Mouse (Mus musculus) kidney, embryonic 15.5 days (tissue): ENCODE measurements at regions not wholly inside any gene's neighbourhood (a gene's known extent, or its start where the extent isn't known, plus 50 kb on each side); places are given as distances from the start of the nearest gene placed in this dataset.

Experiments
- ATAC-seq: fragments of 200-750 bp; cut with Nextera tagmentation; replicated peaks from 2 replicates; pipeline ENCODE4 v1.8.0; 2017; ENCODE audit warnings: moderate TSS enrichment; ENCODE audit not compliant: low FRiP score
- H3K27ac ChIP-seq: fragments of 300-500 bp; sonication (generic); 2 replicates; pipeline ENCODE4 v1.5.1; 2015; ENCODE audit warnings: mild to moderate bottlenecking, inconsistent platforms
- H3K27me3 ChIP-seq: fragments of 300-500 bp; sonication (generic); 2 replicates; pipeline ENCODE4 v1.6.1; 2015; ENCODE audit warnings: inconsistent platforms
- H3K36me3 ChIP-seq: fragments of 300-500 bp; sonication (generic); 2 replicates; pipeline ENCODE4 v1.6.1; 2015; ENCODE audit warnings: inconsistent platforms
- H3K4me1 ChIP-seq: fragments of 300-500 bp; sonication (generic); 2 replicates; pipeline ENCODE4 v1.6.1; 2015; ENCODE audit warnings: inconsistent platforms
- H3K4me2 ChIP-seq: fragments of 300-500 bp; sonication (generic); 2 replicates; pipeline ENCODE4 v1.6.1; 2015; ENCODE audit warnings: moderate library complexity, mild to moderate bottlenecking, inconsistent platforms
- H3K4me3 ChIP-seq: fragments of 300-500 bp; sonication (generic); replicated peaks from 2 replicates; pipeline ENCODE4 v1.5.1; 2015; ENCODE audit warnings: mild to moderate bottlenecking, inconsistent platforms
- H3K9ac ChIP-seq: fragments of 300-500 bp; sonication (generic); 2 replicates; pipeline ENCODE4 v1.6.1; 2015; ENCODE audit warnings: mild to moderate bottlenecking, inconsistent platforms
- H3K9me3 ChIP-seq: fragments of 300-500 bp; sonication (generic); replicated peaks from 2 replicates; pipeline ENCODE4 v1.6.1; 2016; ENCODE audit warnings: inconsistent platforms
- WGBS: fragments of 180-500 bp; shearing (Covaris S2); methylation state at CpG from one replicate; pipeline ENCODE4 v1.1.7; 2015; ENCODE audit warnings: mixed read lengths; 5-methylcytosine and 5-hydroxymethylcytosine counted together

DNA sequence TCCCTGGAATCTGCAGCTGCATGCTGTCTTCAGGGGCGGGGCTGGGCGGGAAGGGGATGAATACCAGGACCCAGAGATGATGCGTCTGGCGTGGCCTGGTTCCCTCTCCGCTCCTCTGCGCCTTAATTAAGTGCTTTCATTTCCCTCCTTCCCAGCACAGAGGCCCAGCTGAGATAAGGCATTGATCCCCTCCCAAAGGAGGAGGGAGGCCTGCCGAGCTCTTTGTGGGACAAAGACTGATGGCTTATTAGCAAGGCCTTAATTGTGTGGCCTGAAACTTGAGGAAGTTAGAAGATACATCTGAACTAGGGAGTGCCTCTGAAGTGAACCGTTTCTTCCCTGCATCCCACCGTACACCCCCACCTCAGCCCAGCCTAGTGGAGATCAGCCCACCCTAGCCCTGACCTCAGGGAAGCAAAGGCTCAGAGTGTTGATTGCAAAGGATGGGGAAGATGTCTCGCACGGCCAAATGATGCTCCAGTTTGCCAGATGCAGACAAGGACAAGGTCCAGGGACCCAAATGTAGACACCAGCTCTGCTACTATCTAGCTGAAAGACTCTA lies 102.0 kb upstream of the Csf3r start:
- no peak overlapping the region for H3K9ac ChIP-seq
- H3K36me3 ChIP-seq, result no peaks in the 10 kb centered on the region
- H3K4me3 ChIP-seq, result peak overlapping the region; percentile 33
- peak overlapping the region; percentile 94 for H3K27ac ChIP-seq
- H3K4me2 ChIP-seq, result peak overlapping the region; percentile 52
- peaks cover 42% of the 10 kb centered on the region for H3K4me1 ChIP-seq
- ATAC-seq, result peak; percentile 70
- no peaks in the 10 kb centered on the region for H3K9me3 ChIP-seq
- peaks cover 29% of the 10 kb centered on the region for H3K27me3 ChIP-seq
- WGBS, result 16% methylated on average over 11 of the region's 11 CpGs

DNA sequence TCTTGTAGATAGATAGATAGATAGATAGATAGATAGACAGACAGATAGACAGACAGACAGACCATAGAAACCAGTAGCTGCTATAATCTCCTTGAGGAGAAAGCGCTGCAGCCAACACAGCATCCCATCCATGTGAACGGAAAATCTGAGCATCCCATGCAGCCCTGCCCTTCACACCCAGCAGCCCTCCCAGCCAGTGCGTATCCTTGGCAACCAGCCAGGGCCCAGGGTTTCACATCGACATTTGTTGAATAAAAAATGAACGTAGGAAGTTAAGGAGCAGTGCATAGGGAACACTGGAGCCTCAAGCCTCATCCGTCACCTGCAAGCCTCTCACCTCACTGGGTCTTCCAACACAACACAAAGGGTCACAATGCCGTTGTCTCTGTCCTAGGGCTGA lies 101.1 kb upstream of the Csf3r start:
- Histone ChIP-seq H3K4me1 (peaks cover 48% of the 10 kb centered on the region), H3K27me3 (peaks cover 29% of the 10 kb centered on the region), H3K36me3 (no peaks in the 10 kb centered on the region), H3K9me3 (no peaks in the 10 kb centered on the region), H3K4me3 (no peak overlapping the region), H3K9ac (no peak overlapping the region), H3K27ac (peak overlapping the region; percentile 94; the same call in 1 of the 2 replicates), H3K4me2 (no peak overlapping the region)
- WGBS, result 41% methylated on average over 7 of the region's 7 CpGs
- no peak for ATAC-seq

DNA sequence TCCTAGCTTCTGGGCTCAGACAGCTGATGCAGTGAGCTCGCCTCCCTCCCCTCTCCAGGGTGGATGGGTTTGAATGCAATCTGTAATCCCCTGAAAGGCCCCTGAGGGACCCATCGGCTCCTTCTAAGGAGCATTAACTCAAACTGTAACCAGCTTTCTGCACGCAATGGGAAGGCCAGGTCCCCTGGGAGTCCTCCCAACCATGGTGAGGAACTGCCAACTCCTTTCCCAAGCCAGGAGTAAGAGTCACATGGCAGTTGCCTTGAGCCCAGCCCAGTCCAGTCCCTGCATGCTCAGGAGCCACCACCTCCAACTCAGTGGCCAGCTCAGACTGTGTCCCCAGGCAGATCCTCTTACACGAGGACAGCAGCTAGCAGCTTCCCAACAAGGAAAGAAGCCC lies 96.2 kb upstream of the Csf3r start:
- no peak for ATAC-seq
- no peak overlapping the region for H3K4me2 ChIP-seq
- H3K9me3 ChIP-seq, result no peaks in the 10 kb centered on the region
- H3K4me1 ChIP-seq, result peaks cover 58% of the 10 kb centered on the region
- H3K4me3 ChIP-seq, result no peak overlapping the region
- no peak overlapping the region for H3K9ac ChIP-seq
- WGBS, result 45% methylated on average over 4 of the region's 4 CpGs
- H3K36me3 ChIP-seq, result no peaks in the 10 kb centered on the region
- H3K27ac ChIP-seq, result 0 out of 2 replicates have a peak overlapping the region, but pooled peaks have one; percentile 51
- peaks cover 8% of the 10 kb centered on the region; the same call in 1 of the 2 replicates for H3K27me3 ChIP-seq

- H3K27ac ChIP-seq, result peak overlapping the region; percentile 73
- WGBS, result 42% methylated on average over 17 of the region's 17 CpGs
- H3K4me1 ChIP-seq, result peaks cover 58% of the 10 kb centered on the region
- no peak overlapping the region for H3K4me3 ChIP-seq
- H3K36me3 ChIP-seq, result no peaks in the 10 kb centered on the region
- no peak overlapping the region for H3K9ac ChIP-seq
- no peaks in the 10 kb centered on the region for H3K9me3 ChIP-seq
- 0 out of 2 replicates have a peak, but pooled peaks cover 4% of the 10 kb centered on the region for H3K27me3 ChIP-seq
- no peak overlapping the region for H3K4me2 ChIP-seq
- peak; percentile 68 for ATAC-seq
Measured at GRCm38 (mm10) chr4:125929122-125929772, 95.1 kb upstream of the Csf3r start.

- 27% methylated on average over 10 of the region's 10 CpGs for WGBS
- H3K9me3 ChIP-seq, result no peaks in the 10 kb centered on the region
- H3K27me3 ChIP-seq, result 0 out of 2 replicates have a peak, but pooled peaks cover 4% of the 10 kb centered on the region
- H3K36me3 ChIP-seq, result no peaks in the 10 kb centered on the region
- H3K4me1 ChIP-seq, result peaks cover 58% of the 10 kb centered on the region
- ATAC-seq, result no peak
- peak overlapping the region; percentile 54; the same call in 1 of the 2 replicates for H3K27ac ChIP-seq
- H3K9ac ChIP-seq, result no peak overlapping the region
- H3K4me3 ChIP-seq, result no peak overlapping the region
- no peak overlapping the region for H3K4me2 ChIP-seq
Measured at GRCm38 (mm10) chr4:125930764-125931163, 93.6 kb upstream of the Csf3r start.

DNA sequence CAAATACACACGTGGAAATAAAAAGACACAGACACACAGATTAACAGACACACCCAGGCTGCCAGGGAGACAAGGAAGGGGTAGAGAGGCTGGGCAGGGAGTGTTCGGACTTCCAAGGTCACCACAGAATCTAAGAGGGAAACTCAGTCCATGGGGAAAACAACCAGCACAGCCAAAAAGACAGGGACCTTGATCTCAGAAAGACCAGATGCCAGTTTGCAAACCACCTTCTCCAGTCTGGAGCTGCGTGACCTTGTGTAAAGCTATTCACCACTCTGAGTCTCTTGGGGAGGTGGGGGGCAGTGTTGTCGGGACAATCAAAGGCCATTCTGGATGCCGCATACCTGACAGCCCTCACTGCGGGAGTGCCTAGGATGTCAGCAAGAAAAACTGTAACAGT lies 93.0 kb upstream of the Csf3r start:
- Histone ChIP-seq H3K9me3 (no peaks in the 10 kb centered on the region), H3K4me2 (no peak overlapping the region), H3K9ac (no peak overlapping the region), H3K4me3 (no peak overlapping the region), H3K4me1 (peaks cover 58% of the 10 kb centered on the region), H3K27me3 (0 out of 2 replicates have a peak, but pooled peaks cover 4% of the 10 kb centered on the region), H3K36me3 (no peaks in the 10 kb centered on the region), H3K27ac (no peak overlapping the region)
- 40% methylated on average over 6 of the region's 6 CpGs for WGBS
- no peak for ATAC-seq

- no peak for ATAC-seq
- no peaks in the 10 kb centered on the region for H3K9me3 ChIP-seq
- H3K4me2 ChIP-seq, result no peak overlapping the region
- no peak overlapping the region for H3K4me3 ChIP-seq
- 53% methylated on average over 22 of the region's 22 CpGs for WGBS
- H3K4me1 ChIP-seq, result peaks cover 58% of the 10 kb centered on the region
- no peaks in the 10 kb centered on the region for H3K36me3 ChIP-seq
- H3K27me3 ChIP-seq, result 0 out of 2 replicates have a peak, but pooled peaks cover 4% of the 10 kb centered on the region
- H3K9ac ChIP-seq, result no peak overlapping the region
- 0 out of 2 replicates have a peak overlapping the region, but pooled peaks have one; percentile 28 for H3K27ac ChIP-seq
Measured at GRCm38 (mm10) chr4:125932036-125932756, 92.2 kb upstream of the Csf3r start.

GRCm38 (mm10) chr4:125936357-125936756 lies 88.0 kb upstream of the Csf3r start:
- H3K9me3 ChIP-seq, result no peaks in the 10 kb centered on the region
- WGBS, result 74% methylated on average over 7 of the region's 7 CpGs
- ATAC-seq, result no peak
- no peak overlapping the region for H3K9ac ChIP-seq
- H3K27me3 ChIP-seq, result peaks cover 16% of the 10 kb centered on the region
- no peak overlapping the region for H3K4me3 ChIP-seq
- H3K36me3 ChIP-seq, result no peaks in the 10 kb centered on the region
- H3K4me1 ChIP-seq, result peaks cover 20% of the 10 kb centered on the region
- H3K27ac ChIP-seq, result no peak overlapping the region
- H3K4me2 ChIP-seq, result no peak overlapping the region

GRCm38 (mm10) chr4:125938186-125938585 lies 86.2 kb upstream of the Csf3r start:
- H3K36me3 ChIP-seq, result no peaks in the 10 kb centered on the region
- no peak overlapping the region for H3K9ac ChIP-seq
- ATAC-seq, result no peak
- WGBS, result 59% methylated on average over 6 of the region's 6 CpGs
- no peaks in the 10 kb centered on the region for H3K9me3 ChIP-seq
- H3K4me2 ChIP-seq, result no peak overlapping the region
- no peak overlapping the region for H3K27ac ChIP-seq
- peaks cover 4% of the 10 kb centered on the region for H3K4me1 ChIP-seq
- H3K27me3 ChIP-seq, result peaks cover 16% of the 10 kb centered on the region
- no peak overlapping the region for H3K4me3 ChIP-seq

- Histone ChIP-seq H3K4me3 (no peak overlapping the region), H3K4me1 (no peaks in the 10 kb centered on the region), H3K27me3 (peaks cover 16% of the 10 kb centered on the region), H3K9me3 (no peaks in the 10 kb centered on the region), H3K27ac (no peak overlapping the region), H3K4me2 (no peak overlapping the region), H3K9ac (no peak overlapping the region), H3K36me3 (no peaks in the 10 kb centered on the region)
- 46% methylated on average over 5 of the region's 5 CpGs for WGBS
- ATAC-seq, result no peak
Measured at GRCm38 (mm10) chr4:125941266-125941665, 83.1 kb upstream of the Csf3r start.

- Histone ChIP-seq H3K4me3 (no peak overlapping the region), H3K36me3 (no peaks in the 10 kb centered on the region), H3K27ac (no peak overlapping the region), H3K9ac (no peak overlapping the region), H3K4me1 (no peaks in the 10 kb centered on the region), H3K9me3 (no peaks in the 10 kb centered on the region), H3K27me3 (peaks cover 16% of the 10 kb centered on the region), H3K4me2 (no peak overlapping the region)
- no peak; the same call in 1 of the 2 replicates for ATAC-seq
- WGBS, result 40% methylated on average over 3 of the region's 3 CpGs
Measured at GRCm38 (mm10) chr4:125941916-125942315, 82.4 kb upstream of the Csf3r start.

DNA sequence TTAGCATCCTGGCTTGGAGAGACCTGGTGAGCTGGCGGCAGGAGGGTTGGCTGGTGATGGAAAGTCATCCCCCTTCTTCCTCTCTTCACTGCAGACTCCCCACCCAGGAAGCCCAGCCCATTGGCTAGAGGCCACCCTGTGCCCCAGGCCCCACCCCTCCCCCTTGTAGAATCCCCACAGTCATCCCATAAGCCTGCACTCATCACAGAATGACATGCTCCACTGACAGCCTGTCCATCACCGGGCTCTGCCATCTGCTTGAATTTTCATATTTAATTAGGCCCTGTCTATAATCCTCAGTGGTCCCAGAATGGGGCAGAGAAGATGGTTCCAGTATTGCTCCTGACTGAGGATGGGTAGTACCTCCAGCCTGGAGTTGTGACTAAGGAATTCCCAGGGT lies 79.3 kb upstream of the Csf3r start:
- no peak overlapping the region for H3K9ac ChIP-seq
- H3K4me2 ChIP-seq, result no peak overlapping the region
- no peak overlapping the region for H3K4me3 ChIP-seq
- 75% methylated on average over 2 of the region's 2 CpGs for WGBS
- H3K27ac ChIP-seq, result no peak overlapping the region
- H3K27me3 ChIP-seq, result peaks cover 13% of the 10 kb centered on the region
- ATAC-seq, result no peak
- no peaks in the 10 kb centered on the region for H3K9me3 ChIP-seq
- H3K36me3 ChIP-seq, result no peaks in the 10 kb centered on the region
- H3K4me1 ChIP-seq, result no peaks in the 10 kb centered on the region
